Mouse (Mus musculus): ENCODE measurements around the gene Zc3h7a.

Gene Zc3h7a

DNA sequence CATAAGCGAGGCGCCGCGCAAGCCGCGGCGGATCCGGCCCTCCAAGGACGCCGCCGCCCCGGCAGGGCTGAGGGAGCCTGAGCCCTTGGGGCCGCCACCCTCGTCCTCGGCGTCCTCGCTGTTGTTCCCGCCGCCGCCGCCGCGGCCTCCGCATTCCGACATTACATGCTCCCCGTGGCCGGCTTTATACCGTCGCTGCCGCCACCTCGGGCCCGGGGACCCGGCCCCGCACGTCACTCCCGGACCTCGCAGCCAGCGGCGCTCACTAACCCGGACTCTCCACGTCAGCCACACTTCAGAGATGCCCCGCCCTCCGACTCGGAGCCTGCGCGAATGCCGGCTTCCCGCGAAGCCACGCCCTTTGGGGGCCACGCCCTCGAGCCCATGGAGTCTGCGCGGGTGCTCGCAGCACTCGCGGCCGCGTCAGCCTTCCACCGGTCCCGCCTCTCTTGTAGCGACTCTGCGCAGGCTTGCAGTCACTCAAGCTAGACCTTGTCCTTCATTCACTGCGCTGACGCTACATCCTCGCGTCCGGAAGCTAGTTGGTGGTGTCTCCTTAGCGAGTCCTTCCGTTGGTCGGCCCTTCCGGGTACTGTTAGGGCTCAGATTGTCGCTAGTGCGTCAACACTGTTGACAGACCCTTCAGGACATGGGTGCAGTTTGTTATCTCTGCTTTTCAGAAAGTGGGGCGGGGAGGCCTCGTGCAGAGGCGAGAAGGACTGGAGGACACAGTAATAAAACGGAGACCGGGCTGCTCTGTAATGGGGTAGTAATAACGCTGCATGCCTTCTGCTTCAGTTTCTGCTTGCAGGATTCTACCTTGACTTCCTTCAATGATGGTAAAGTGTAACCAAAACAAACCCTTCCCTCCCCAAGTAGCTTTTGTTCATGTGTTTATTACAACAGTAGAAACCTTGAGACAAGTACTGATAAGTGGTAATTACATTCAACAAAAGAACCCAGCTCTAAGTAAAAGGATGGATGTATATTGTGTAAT is 41.5 kb downstream of the Zc3h7a start, which contains the start of gene Txndc11:
Gene Txndc11, minus strand, starts transcription at position 303 of the 997 bp plus-strand sequence.
- peak; percentile 99 for DNase-seq

DNA sequence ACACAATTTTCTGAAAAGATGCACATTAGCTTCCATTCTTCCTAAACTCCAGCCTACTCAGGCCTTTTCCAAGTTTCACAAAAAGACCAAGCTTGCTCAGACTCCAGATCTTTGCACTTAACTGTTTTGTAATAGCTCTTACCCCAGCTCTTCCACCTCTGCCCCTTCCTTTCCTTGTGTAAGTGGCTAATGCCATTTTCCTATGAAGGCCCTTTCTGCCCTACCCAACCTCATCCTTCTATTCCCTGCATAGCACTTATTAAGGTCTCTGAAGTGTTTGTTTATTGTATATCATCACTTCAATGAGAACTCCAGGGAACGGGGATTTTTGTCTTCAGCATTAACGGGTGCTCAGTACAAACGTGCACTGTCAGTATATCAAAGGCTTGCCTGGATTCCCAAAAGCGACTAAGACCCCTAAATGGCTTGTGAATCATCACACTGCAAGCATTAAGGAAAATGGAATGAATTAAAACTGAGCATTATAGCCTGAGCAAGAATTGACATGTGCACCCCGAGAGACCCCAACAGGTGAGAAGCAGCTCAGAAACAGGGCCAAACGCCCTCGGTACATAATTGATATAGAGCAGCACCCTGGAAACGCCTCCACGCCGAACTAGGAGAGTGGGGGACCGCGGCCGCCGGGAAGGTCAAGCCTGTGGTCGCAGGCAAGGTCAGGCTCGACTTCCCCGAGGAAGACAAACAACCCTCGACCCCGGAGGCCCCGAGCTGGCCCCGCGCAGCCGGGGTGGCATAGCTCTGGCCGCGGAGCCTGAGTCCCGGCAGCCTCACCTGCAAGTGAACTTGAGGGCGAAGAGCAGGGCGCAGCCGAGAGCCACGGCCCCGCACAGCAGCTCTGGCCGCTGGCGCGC is 42.5 kb downstream of the Zc3h7a start:
- DNase-seq, result no peak

DNA sequence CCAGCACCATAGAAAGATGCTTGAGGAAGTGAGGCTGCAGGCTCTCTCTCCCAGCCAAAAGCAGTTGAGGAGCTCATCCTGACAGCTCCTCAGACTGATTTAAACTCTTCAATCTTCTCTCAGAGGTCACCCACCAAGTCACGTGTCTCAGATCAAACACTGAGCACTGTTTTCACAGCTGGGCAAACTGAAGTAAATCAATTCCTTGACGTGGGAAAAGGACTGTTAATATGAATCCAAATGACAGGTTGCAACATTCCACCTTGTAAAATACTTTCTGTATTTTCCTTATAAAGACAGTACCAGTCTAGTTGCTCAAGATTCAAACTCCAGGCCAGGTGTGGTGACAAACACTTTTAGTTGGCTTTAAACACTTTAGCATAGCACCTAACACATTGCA is 43.4 kb downstream of the Zc3h7a start:
- DNase-seq, result no peak

DNA sequence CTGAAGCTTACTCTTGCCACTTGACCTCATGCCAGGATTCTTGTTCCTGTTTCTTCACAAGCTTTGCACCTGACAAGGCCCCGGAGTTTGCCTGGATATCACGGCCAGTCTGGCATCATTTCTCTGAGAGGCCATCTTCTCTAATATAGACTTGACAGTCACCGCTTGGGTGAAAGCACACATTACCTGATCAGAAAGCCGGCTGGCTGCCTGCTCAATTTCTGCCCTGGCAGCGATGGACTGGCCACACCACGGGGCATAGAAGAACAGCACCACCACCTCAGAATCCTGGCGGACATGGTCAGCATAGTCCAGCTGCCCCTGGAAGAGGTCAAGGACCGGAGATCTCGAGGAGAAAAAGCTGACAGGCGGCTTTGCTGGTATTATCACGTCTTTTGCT is 47.9 kb downstream of the Zc3h7a start:
- peak; percentile 29 for DNase-seq

DNA sequence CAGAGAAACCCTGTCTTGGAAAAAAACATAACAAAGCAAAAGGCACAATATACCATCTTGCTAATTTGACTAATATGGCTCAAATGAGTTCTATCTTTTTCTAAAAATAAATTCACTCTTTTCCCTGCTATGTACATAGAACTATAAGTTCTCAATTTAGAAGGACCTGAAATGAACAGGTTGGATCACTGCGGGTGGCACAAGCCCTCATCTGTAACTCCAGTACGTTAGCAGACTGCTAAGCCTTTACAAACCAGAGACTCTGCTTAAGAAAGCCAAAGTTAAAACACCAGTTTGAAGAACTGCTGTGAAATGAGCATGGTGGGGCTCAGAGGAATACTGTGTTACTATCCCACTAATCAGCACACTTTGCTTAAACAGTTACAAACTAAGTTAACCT is 50.8 kb downstream of the Zc3h7a start:
- no peak for DNase-seq

DNA sequence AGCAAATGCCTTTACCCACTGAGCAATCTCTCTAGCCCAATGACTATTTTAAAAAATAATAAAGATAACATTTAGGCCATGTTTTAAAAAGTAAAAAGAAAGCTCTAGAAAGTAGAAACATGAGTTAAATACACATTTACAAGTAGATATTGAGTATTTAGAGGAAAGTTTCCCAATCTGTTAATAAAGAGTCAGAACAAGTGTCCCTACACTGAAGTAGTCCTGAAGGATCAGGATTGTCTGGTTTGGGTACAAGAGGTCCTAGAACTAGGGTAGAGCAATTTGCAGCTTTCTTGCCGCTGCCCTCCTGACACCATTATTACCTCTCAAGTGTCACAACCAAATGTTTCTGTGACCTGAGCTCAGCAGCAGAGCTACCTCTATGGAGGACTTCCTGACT is 52.1 kb downstream of the Zc3h7a start:
- DNase-seq, result no peak

DNA sequence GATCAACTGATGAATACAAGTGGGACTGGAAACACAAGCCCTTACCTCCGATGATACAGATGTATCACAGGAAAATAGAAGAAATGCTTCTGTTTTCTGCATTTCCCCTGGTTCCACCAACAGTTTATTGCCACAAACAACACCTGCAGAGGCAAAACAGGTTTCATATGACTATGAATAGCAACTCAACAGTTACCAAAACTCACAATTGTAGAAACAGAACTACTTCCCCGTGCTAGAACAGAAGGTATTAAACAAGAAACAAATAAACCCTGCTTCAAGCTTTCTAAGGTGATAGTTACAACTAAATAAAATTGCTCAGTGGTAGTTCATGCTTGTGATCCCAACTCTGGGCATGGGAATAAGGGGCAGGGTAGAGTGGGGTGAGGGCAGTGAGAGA is 53.6 kb downstream of the Zc3h7a start:
- DNase-seq, result no peak

DNA sequence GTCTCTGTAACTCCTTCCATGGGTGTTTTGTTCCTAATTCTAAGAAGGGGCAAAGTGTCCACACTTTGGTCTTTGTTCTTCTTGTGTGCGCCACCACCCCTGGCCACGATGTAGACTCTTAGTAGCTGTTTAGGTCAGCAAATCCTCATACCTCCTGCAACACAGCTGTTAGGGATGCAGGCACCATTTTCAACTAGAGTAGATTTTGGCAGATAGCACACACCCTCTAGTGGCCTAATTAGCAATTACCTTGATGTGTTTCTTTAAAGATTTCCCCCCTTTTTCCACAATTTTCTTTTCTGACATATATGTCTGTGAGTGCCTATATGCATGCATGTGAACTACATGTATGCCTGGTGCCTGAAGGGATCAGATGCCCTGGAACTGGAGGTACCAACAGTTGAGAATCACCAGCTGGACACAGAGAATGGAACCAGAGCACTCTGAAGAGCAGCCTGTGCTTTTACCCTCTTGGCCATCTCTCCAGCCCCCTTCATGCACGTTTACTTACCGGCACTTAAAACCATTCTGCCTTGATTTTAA is 66.9 kb downstream of the Zc3h7a start:
- DNase-seq, result no peak

DNA sequence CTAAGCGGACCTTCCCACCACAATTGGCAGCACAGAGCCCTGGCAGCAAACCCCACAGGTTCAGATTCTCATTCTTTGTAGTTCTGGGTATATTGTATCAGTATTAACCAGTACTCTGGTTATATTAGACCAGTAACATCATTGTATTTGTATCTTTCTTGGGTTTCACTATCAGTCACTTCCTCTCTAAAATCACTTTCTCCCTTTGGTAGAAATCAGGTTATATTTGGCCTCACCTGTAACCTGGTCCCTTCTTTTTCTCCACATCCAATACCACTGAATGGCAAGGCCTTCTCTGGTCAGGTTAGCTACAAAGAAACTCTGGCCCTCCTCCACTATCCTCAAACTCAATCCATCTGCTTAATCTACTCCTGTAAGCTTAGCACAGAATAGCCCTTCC is 71.3 kb downstream of the Zc3h7a start:
- DNase-seq, result no peak

DNA sequence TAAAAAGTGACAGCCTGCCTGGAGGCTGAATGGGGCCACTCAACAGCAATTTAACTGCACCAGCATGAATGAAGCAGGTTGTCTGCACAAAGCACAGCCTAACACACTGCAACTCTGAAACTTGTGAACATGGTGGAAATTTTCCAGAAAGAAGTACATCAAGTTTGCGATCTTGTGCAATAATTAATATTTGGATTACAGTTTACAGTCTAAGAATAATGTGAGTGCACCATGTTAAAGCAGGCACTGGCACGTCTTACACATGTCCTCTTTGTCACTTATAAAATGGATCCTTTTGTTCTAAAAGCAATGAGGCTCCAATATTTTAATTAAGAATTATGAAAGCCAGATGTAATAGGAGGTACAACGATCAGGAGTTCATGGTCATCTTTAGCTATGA is 78.9 kb downstream of the Zc3h7a start:
- DNase-seq, result no peak

DNA sequence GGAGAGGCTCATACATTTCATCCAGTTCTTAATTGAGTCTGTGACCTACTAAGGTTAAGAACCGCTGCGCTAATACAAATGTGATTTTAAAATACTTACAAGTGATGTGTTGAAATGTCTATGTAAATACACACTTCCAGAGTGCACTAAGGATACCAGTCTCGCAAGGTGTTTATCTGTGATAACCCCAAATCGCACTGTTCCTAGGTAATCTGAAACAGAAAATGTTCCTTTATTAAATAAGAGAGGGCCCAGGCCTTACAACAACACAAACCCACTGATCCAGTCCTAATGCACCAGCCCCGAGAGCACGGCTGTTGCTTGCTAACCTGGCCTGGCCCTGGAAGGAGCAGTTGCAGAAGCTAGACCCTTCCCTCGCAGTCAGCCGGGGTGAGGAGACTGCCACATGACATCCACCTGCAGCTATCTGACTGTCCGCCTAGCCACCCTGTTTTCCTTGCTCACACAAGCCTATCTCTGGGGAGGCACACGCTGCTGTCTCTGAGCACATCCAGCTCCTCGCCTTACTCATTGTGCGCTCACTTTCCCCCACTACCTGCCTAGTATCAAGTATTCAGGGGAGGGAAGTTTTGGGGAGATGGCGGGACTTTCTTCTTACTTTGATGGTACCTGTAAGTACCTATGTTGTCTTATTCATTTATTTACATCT is 82.3 kb downstream of the Zc3h7a start:
- no peak for DNase-seq

DNA sequence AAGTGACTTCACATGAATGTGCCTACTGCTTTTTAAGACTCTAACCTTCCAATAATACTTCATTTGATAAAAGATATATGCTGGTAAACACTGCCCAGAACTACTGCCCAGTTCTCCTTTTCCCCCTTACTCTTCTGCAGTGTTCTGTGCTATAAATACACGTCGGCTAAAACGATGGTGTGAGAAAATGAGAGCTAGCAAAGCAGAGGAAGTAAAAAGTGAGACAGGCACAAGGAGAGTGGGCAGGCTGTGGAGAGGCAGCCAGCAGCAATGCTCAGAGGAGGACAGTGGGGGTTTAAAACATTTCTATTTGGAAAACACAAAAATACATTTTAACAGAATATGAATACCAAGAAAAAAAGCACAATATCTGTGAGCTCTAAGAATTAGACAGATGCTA is 83.7 kb downstream of the Zc3h7a start:
- no peak for DNase-seq

DNA sequence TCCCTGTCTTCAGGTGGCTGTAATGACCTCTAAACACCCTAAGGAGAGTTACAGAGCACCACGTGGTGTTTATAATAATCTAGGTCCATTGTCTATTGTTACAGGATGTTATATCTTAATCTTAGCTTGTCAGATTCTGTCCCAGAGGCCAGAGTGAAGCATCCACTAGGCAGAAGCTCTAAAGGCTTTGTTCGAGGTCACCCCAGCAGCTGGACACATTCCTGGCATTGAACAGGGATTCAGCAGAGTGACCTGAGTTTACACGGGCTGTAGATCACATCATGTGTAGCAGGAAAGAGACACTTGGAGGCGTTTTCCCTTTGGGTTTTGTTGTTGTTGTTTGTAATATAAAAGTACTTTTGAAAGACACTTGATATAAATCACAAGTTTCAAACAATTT is 84.1 kb downstream of the Zc3h7a start:
- DNase-seq, result peak; percentile 65

DNA sequence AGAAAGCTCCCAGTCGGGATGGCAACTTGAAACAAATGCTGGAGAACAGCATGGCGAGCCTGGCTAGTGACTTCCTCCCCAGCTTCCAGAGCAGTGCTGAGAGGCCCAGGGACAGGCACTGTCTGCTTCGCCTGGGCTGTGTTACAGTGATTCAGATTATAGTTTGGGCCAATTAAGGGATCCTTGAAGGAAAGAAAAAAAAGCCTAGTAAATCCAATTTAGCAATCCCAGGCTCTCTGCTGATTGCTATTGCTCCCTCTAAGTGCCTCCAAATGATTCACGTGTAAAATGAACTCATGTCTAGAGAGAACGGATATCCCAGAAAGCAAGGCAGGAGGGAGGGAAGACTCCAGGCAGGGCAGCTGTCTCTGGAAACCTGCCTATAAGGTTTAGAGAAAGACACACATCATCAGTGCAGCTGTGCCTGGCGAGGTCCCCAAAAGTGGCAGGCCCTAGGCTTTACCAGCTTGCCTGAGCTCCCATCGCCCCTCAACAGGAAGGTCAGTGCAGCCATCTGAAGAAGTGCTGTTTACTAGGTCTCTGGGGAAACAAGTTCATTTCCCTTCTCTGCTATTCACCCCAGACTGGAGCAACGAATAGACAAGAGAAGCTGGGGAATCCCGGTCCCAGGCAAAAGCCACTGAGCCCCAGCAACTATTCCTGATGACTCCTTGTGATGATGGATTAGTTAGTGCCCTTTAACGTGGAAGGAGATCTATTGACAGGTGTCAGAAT is 85.2 kb downstream of the Zc3h7a start:
- DNase-seq, result no peak

DNA sequence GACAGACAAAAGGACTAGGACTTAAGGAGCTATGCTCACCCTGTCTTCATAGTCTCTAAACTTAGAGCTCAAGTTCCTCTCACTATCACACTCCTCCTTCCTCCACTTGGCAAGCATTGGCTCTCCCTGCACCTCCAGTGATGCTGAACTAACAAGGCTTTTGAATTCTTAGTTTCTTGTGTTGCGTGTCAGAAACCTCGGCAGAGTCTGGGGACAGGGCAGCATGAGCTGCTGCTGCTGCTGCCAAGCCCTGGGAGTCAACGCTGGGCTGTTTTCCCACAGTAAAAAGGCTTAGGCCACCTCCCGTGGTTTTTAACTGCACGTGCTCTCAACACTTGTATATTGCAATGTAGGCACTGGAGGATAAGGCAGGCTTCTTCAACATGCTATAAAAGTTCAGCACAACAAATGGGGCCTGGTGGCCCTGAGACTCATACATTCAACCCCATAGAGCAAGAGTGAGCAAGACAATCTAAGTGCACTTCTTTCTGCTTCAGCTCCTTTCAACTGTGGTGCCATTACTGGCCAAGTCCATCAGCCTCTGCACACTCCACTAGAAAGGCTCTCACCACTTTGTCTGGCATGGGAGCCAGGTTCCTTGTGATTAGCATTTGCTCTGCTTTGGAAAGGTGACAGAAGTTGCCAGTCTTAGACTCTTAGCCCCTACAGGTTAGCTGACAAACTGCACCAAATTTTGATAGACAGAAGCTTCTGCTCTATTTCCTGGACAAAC is 89.2 kb downstream of the Zc3h7a start:
- peak; percentile 66 for DNase-seq

Data from kidney, adult 11 months (tissue).